Mouse (Mus musculus) heart, postnatal 0 days (tissue): ENCODE results near the gene Srprb.

Source experiments
- CTCF ChIP-seq: IDR thresholded peaks from 2 replicates; pipeline ENCODE4 v1.5.1; 2016; ENCODE audit warnings: antibody characterized with exemption, control low read depth, low read depth
- EP300 ChIP-seq: IDR thresholded peaks from 2 replicates; pipeline ENCODE4 v1.6.1; 2016; ENCODE audit warnings: antibody characterized with exemption, low read depth

GRCm38 (mm10) chr9:103243640-103244039 lies 41.7 kb upstream of the Srprb start:
- TF ChIP-seq CTCF (no peak), EP300 (no peak)
